Mouse (Mus musculus): ENCODE measurements at regions not wholly inside any gene's neighbourhood (a gene's known extent, or its start where the extent isn't known, plus 50 kb on each side); places are given as distances from the start of the nearest gene placed in this dataset.

GRCm38 (mm10) chr4:55733223-55733622 lies 201.0 kb upstream of the Klf4 start:
- DNase-seq = no peak

GRCm38 (mm10) chr4:55732006-55732405 lies 199.7 kb upstream of the Klf4 start:
- peak; percentile 41 to 45 for DNase-seq

- no peak for DNase-seq
These were observed 198.0 kb upstream of the Klf4 start for GRCm38 (mm10) chr4:55730266-55730665.

- DNase-seq = no peak
These were observed 194.9 kb upstream of the Klf4 start for GRCm38 (mm10) chr4:55727178-55727577.

- no peak for DNase-seq
These were observed 193.8 kb upstream of the Klf4 start for GRCm38 (mm10) chr4:55726081-55726480.

- no peak for DNase-seq
These were observed 192.0 kb upstream of the Klf4 start for GRCm38 (mm10) chr4:55724286-55724685.

GRCm38 (mm10) chr4:55723124-55723523 lies 190.9 kb upstream of the Klf4 start:
- peak in 1 of 2 experiments; percentile 19 for DNase-seq

- DNase-seq = no peak
These were observed 190.1 kb upstream of the Klf4 start for GRCm38 (mm10) chr4:55722388-55722787.

GRCm38 (mm10) chr4:55721834-55722233 lies 189.6 kb upstream of the Klf4 start:
- DNase-seq = no peak

GRCm38 (mm10) chr4:55718438-55718837 lies 186.2 kb upstream of the Klf4 start:
- DNase-seq = no peak

- DNase-seq = no peak
These were observed 183.9 kb upstream of the Klf4 start for GRCm38 (mm10) chr4:55716161-55716651.

GRCm38 (mm10) chr4:55711500-55712341 lies 179.5 kb upstream of the Klf4 start:
- no peak for DNase-seq

- no peak for DNase-seq
These were observed 178.2 kb upstream of the Klf4 start for GRCm38 (mm10) chr4:55710476-55710875.

GRCm38 (mm10) chr4:55708808-55709207 lies 176.5 kb upstream of the Klf4 start:
- DNase-seq = no peak

GRCm38 (mm10) chr4:55707916-55708315 lies 175.7 kb upstream of the Klf4 start:
- DNase-seq = no peak

GRCm38 (mm10) chr4:55704921-55705320 lies 172.7 kb upstream of the Klf4 start:
- no peak for DNase-seq

- DNase-seq = no peak
These were observed 171.2 kb upstream of the Klf4 start for GRCm38 (mm10) chr4:55703346-55703916.

- DNase-seq = no peak
These were observed 169.1 kb upstream of the Klf4 start for GRCm38 (mm10) chr4:55701334-55701733.

- no peak for DNase-seq
These were observed 167.7 kb upstream of the Klf4 start for GRCm38 (mm10) chr4:55699917-55700316.

GRCm38 (mm10) chr4:55699161-55699560 lies 166.9 kb upstream of the Klf4 start:
- no peak for DNase-seq

GRCm38 (mm10) chr4:55697108-55697507 lies 164.8 kb upstream of the Klf4 start:
- no peak for DNase-seq

GRCm38 (mm10) chr4:55696428-55696827 lies 164.2 kb upstream of the Klf4 start:
- no peak for DNase-seq

- no peak for DNase-seq
These were observed 163.0 kb upstream of the Klf4 start for GRCm38 (mm10) chr4:55695246-55695645.

- DNase-seq = no peak
These were observed 157.2 kb upstream of the Klf4 start for GRCm38 (mm10) chr4:55689479-55689878.
